Mouse (Mus musculus) embryonic facial prominence, embryonic 12.5 days (tissue): ENCODE measurements at regions not wholly inside any gene's neighbourhood (a gene's known extent, or its start where the extent isn't known, plus 50 kb on each side); places are given as distances from the start of the nearest gene placed in this dataset.

Experiments
- ATAC-seq: fragments of 200-750 bp; cut with Nextera tagmentation; 2 replicates; pipeline ENCODE4 v1.8.0; 2017; ENCODE audit not compliant: insufficient number of reproducible peaks, insufficient read depth, low FRiP score, low TSS enrichment
- H3K27ac ChIP-seq: fragments of 300-500 bp; sonication (generic); 2 replicates; pipeline ENCODE4 v1.5.1; 2016; ENCODE audit warnings: mild to moderate bottlenecking
- H3K27me3 ChIP-seq: fragments of 300-500 bp; sonication (generic); 2 replicates; pipeline ENCODE4 v1.6.1; 2016; ENCODE audit warnings: mild to moderate bottlenecking, moderate library complexity
- H3K36me3 ChIP-seq: fragments of 300-500 bp; sonication (generic); 2 replicates; pipeline ENCODE4 v1.6.1; 2016; ENCODE audit warnings: mild to moderate bottlenecking
- H3K4me1 ChIP-seq: fragments of 300-500 bp; sonication (generic); 2 replicates; pipeline ENCODE4 v1.6.1; 2016
- H3K4me2 ChIP-seq: fragments of 300-500 bp; sonication (generic); replicated peaks from 2 replicates; pipeline ENCODE4 v1.6.1; 2016; ENCODE audit warnings: mild to moderate bottlenecking, moderate library complexity
- H3K4me3 ChIP-seq: fragments of 300-500 bp; sonication (generic); 2 replicates; pipeline ENCODE4 v1.5.1; 2016; ENCODE audit warnings: mild to moderate bottlenecking
- H3K9ac ChIP-seq: fragments of 300-500 bp; sonication (generic); 2 replicates; pipeline ENCODE4 v1.6.1; 2016; ENCODE audit warnings: mild to moderate bottlenecking, moderate library complexity
- H3K9me3 ChIP-seq: fragments of 300-500 bp; sonication (generic); 2 replicates; pipeline ENCODE4 v1.6.1; 2016; ENCODE audit warnings: mild to moderate bottlenecking, moderate library complexity
- WGBS: fragments of 180-500 bp; shearing (Covaris S2); methylation state at CpG from one replicate; pipeline ENCODE4 v1.1.7; 2016; 5-methylcytosine and 5-hydroxymethylcytosine counted together

GRCm38 (mm10) chr7:133492626-133493025 lies 109.3 kb downstream of the Tex36 start:
- Histone ChIP-seq H3K27ac (peak overlapping the region; percentile 18; the same call in 1 of the 2 replicates), H3K27me3 (no peaks in the 10 kb centered on the region; the same call in 1 of the 2 replicates), H3K9me3 (no peaks in the 10 kb centered on the region), H3K9ac (no peak overlapping the region), H3K4me1 (peaks cover 51% of the 10 kb centered on the region), H3K4me2 (no peak overlapping the region), H3K36me3 (no peaks in the 10 kb centered on the region), H3K4me3 (no peak overlapping the region)
- 29% methylated on average over 6 of the region's 6 CpGs for WGBS
- no peak for ATAC-seq

DNA sequence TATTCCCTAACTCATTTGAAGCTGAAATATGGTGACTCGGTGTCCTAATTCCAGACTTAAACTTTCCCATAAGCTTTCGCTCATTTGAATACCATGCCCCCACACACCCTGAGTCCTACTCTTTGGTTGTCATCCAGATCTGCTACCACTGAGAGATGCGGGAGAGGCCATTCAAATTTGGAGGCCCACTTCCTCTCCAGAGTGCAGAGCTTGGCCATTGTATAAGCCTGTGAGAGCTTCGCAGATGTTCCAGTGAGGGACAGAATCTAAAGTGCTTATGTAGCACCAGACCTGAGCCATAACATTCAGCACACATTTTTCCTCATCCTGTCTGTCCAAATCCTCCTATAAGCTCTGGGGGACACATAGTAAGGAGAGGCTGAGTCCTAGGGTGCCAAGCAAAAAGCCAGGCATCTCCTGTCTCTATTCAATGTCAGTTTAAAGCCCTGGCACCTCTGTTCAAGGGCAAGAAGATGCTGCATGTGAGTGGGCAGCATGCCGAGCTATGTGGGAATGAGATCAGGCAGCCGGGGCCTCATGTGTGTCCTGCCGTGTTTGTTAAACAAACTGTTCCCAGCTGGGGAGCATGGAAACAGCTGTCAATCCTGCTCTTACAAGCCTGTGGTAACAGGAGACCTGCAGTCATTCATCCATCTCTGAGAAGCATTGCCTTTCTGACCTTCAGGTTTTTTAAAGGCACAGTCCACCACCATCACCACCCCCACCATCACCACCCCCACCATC lies 113.9 kb downstream of the Tex36 start:
- H3K36me3 ChIP-seq = no peaks in the 10 kb centered on the region
- peaks cover 22% of the 10 kb centered on the region for H3K4me1 ChIP-seq
- no peaks in the 10 kb centered on the region; the same call in 1 of the 2 replicates for H3K27me3 ChIP-seq
- no peak overlapping the region for H3K9ac ChIP-seq
- H3K4me3 ChIP-seq = no peak overlapping the region
- H3K4me2 ChIP-seq = no peak overlapping the region
- no peak overlapping the region for H3K27ac ChIP-seq
- no peaks in the 10 kb centered on the region for H3K9me3 ChIP-seq
- WGBS = 43% methylated on average over 7 of the region's 7 CpGs
- no peak for ATAC-seq

GRCm38 (mm10) chr7:133484430-133484841 lies 117.5 kb downstream of the Tex36 start:
- 80% methylated on average over 8 of the region's 8 CpGs for WGBS
- H3K36me3 ChIP-seq = no peaks in the 10 kb centered on the region
- no peak overlapping the region for H3K4me2 ChIP-seq
- no peaks in the 10 kb centered on the region for H3K9me3 ChIP-seq
- H3K27ac ChIP-seq = no peak overlapping the region
- H3K27me3 ChIP-seq = no peaks in the 10 kb centered on the region
- no peak for ATAC-seq
- H3K4me1 ChIP-seq = peaks cover 17% of the 10 kb centered on the region
- H3K9ac ChIP-seq = no peak overlapping the region
- no peak overlapping the region for H3K4me3 ChIP-seq

- WGBS = 65% methylated on average over 6 of the region's 6 CpGs
- Histone ChIP-seq H3K4me2 (no peak overlapping the region), H3K4me1 (peaks cover 9% of the 10 kb centered on the region; the same call in 1 of the 2 replicates), H3K9me3 (no peaks in the 10 kb centered on the region), H3K27ac (no peak overlapping the region), H3K9ac (no peak overlapping the region), H3K27me3 (no peaks in the 10 kb centered on the region), H3K36me3 (no peaks in the 10 kb centered on the region), H3K4me3 (no peak overlapping the region)
- no peak for ATAC-seq
Measured at GRCm38 (mm10) chr7:133481529-133481928, 120.4 kb downstream of the Tex36 start.

DNA sequence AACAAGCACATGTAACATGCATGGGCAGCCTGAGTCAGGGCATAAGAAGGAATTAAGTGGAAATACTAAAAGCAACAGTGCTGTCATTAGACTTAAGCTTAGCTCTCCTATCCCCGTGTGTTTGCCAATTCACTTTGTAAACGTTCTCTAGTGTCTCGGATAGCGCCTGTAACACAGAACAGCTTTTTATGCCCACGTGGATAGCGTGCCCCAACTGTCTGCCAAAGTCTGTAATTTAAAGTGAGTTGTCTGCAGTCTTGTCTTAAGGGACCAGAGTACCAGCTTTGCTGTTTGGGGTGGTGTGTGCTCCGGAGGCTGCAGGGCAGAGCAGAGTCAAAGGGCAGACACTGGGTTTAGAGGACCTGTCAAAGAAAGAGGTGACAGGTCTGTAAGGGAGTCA lies 122.3 kb downstream of the Tex36 start:
- Histone ChIP-seq H3K27ac (no peak overlapping the region), H3K27me3 (no peaks in the 10 kb centered on the region), H3K36me3 (no peaks in the 10 kb centered on the region), H3K4me3 (no peak overlapping the region), H3K4me2 (no peak overlapping the region), H3K9ac (no peak overlapping the region), H3K4me1 (peaks cover 9% of the 10 kb centered on the region; the same call in 1 of the 2 replicates), H3K9me3 (no peaks in the 10 kb centered on the region)
- 31% methylated on average over 7 of the region's 7 CpGs for WGBS
- ATAC-seq = no peak

DNA sequence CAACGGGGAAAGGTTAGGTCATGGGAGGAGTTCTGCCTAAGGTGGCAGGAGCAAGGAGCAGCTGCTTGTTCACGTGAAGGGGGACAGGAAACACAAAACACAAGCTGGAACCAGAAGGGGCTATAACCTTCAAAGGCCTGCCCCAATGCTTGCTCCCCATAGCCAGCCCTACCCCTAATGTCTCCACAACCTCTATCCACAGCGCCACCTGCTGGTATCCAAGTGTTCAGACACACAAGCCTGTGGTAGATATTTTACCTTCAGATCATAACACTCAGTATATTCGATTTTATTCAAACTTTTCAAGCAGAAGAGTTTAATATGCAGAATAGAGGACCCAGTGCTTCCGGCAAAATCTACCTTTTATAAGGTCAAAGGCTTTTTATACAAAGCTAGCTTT lies 124.0 kb downstream of the Tex36 start:
- ATAC-seq = no peak
- 75% methylated on average over 5 of the region's 5 CpGs for WGBS

GRCm38 (mm10) chr7:133477221-133477620 lies 124.7 kb downstream of the Tex36 start:
- Histone ChIP-seq H3K9ac (no peak overlapping the region), H3K4me3 (no peak overlapping the region), H3K27me3 (no peaks in the 10 kb centered on the region), H3K9me3 (no peaks in the 10 kb centered on the region), H3K4me1 (peaks cover 9% of the 10 kb centered on the region; the same call in 1 of the 2 replicates), H3K27ac (no peak overlapping the region), H3K4me2 (no peak overlapping the region), H3K36me3 (no peaks in the 10 kb centered on the region)
- no peak for ATAC-seq
- 89% methylated on average over 6 of the region's 6 CpGs for WGBS

More for the DNA sequence above, 124.0 kb downstream of the Tex36 start:
- Histone ChIP-seq H3K4me2 (no peak overlapping the region), H3K4me3 (no peak overlapping the region), H3K36me3 (no peaks in the 10 kb centered on the region), H3K4me1 (peaks cover 9% of the 10 kb centered on the region; the same call in 1 of the 2 replicates), H3K27me3 (no peaks in the 10 kb centered on the region), H3K9ac (no peak overlapping the region), H3K9me3 (no peaks in the 10 kb centered on the region), H3K27ac (no peak overlapping the region)

- Histone ChIP-seq H3K36me3 (no peaks in the 10 kb centered on the region), H3K4me2 (no peak overlapping the region), H3K27me3 (no peaks in the 10 kb centered on the region), H3K9ac (no peak overlapping the region), H3K4me3 (no peak overlapping the region), H3K4me1 (peaks cover 10% of the 10 kb centered on the region; the same call in 1 of the 2 replicates), H3K27ac (no peak overlapping the region), H3K9me3 (no peaks in the 10 kb centered on the region)
- no peak for ATAC-seq
- WGBS = 86% methylated on average over 5 of the region's 5 CpGs
Measured at GRCm38 (mm10) chr7:133471706-133472105, 130.3 kb downstream of the Tex36 start.

DNA sequence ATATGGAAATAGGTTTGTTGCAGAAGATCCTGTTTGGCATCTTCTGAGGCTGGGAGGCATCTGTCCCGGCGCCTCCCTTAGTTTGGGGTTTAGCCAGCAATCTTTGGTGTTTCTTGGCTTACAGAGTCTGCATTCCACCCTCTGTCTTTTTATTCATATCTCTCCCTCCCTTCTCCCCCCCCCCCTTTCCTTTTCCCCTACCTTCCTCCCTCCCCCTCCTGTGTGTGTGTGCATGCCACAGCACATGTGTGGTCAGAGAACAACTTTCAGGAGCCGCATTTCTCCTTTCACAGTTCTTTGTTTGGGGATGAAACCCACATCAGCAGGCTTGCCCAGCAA lies 131.4 kb downstream of the Tex36 start:
- Histone ChIP-seq H3K27ac (no peak overlapping the region), H3K4me1 (peaks cover 10% of the 10 kb centered on the region; the same call in 1 of the 2 replicates), H3K4me3 (no peak overlapping the region), H3K4me2 (no peak overlapping the region), H3K27me3 (no peaks in the 10 kb centered on the region), H3K9me3 (no peaks in the 10 kb centered on the region), H3K9ac (no peak overlapping the region), H3K36me3 (no peaks in the 10 kb centered on the region)
- 69% methylated on average over 3 of the region's 3 CpGs for WGBS
- no peak for ATAC-seq

DNA sequence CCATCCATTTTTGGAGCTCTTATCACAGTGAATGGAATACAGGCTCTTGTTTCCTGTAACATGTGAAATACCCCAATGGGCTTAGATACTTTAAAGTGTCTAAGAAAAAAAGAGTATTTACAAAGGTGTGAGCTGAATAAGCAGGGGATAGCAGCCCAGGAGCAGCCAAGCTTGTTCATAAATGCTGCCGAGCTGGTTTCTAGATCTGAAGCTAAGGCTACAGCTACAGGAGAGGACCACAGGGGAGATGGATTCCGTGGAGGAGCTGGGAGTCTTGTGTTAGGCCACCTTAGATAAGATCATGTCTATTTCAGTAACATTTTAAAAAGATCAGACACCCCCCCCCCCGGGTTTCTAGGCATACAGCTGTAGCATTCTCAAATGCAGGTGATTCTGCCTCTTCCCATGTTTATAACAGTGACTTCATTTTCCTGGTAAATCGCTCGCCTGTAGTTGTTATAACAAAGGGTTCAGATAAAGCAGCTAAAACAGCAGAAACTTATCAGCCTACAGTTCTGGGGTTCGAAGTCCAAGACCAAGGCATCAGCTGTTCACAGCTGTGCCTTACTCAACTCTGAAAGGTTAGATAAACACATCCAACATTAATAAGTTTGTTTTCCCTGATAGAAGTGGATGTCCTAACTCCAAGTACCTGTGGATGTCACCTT lies 131.9 kb downstream of the Tex36 start:
- no peak for ATAC-seq
- 70% methylated on average over 6 of the region's 6 CpGs for WGBS
- no peak overlapping the region for H3K9ac ChIP-seq
- H3K4me3 ChIP-seq = no peak overlapping the region
- no peak overlapping the region for H3K4me2 ChIP-seq
- no peaks in the 10 kb centered on the region for H3K27me3 ChIP-seq
- no peaks in the 10 kb centered on the region for H3K36me3 ChIP-seq
- H3K4me1 ChIP-seq = peaks cover 10% of the 10 kb centered on the region; the same call in 1 of the 2 replicates
- H3K27ac ChIP-seq = no peak overlapping the region; the same call in 1 of the 2 replicates
- H3K9me3 ChIP-seq = no peaks in the 10 kb centered on the region

GRCm38 (mm10) chr7:133469106-133469505 lies 132.9 kb downstream of the Tex36 start:
- no peaks in the 10 kb centered on the region for H3K9me3 ChIP-seq
- H3K4me2 ChIP-seq = no peak overlapping the region
- 20% methylated on average over 3 of the region's 3 CpGs for WGBS
- H3K9ac ChIP-seq = no peak overlapping the region
- no peaks in the 10 kb centered on the region for H3K36me3 ChIP-seq
- no peak overlapping the region for H3K4me3 ChIP-seq
- no peak overlapping the region for H3K27ac ChIP-seq
- H3K4me1 ChIP-seq = peaks cover 10% of the 10 kb centered on the region; the same call in 1 of the 2 replicates
- no peak for ATAC-seq
- no peaks in the 10 kb centered on the region for H3K27me3 ChIP-seq

DNA sequence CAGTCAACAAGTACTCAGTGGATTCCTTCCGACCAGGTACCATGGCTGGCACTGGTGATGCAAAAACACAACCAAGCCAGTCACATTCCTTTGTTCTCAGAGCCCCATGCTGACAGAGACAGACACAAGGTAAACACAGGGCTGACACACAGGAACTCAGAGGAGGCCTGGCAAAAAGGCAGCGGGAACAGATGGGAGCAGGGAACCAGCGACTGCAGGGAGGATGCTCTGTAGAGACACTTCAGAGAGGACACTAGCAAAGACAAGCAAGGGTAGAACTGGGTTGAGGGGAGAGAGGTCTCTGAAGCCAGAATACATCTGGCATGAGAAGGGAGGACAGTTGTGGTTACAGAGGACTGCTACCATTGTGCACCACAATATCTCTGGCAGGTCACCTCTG lies 133.6 kb downstream of the Tex36 start:
- no peak for ATAC-seq
- Histone ChIP-seq H3K27me3 (no peaks in the 10 kb centered on the region), H3K4me1 (peaks cover 10% of the 10 kb centered on the region; the same call in 1 of the 2 replicates), H3K4me3 (no peak overlapping the region), H3K4me2 (no peak overlapping the region), H3K36me3 (no peaks in the 10 kb centered on the region), H3K27ac (no peak overlapping the region), H3K9me3 (peaks cover 6% of the 10 kb centered on the region; the same call in 1 of the 2 replicates), H3K9ac (no peak overlapping the region)
- 30% methylated on average over 3 of the region's 3 CpGs for WGBS
